Mouse (Mus musculus): ENCODE data around the gene Aldh9a1.
"Not testable (repeated sequence)": the region's sequence is repeated elsewhere in the genome, so short reads cannot be mapped to it uniquely, and the experiment has no call there.

The Aldh9a1 gene

GRCm38 (mm10) chr1:167349815-167350596 lies at the start of gene Aldh9a1:
Gene Aldh9a1 (plus strand): TSS chr1:167349991.
- peak; percentile 66 for DNase-seq (ENCODE audit: low spot score)

GRCm38 (mm10) chr1:167300122-167300521 lies 49.7 kb upstream of the Aldh9a1 start:
- DNase-seq (ENCODE audit: low spot score): no peak

GRCm38 (mm10) chr1:167305501-167306137 lies 44.2 kb upstream of the Aldh9a1 start:
- no peak for DNase-seq (ENCODE audit: low spot score)

- DNase-seq (ENCODE audit: low spot score): no peak
Measured at GRCm38 (mm10) chr1:167306451-167307240, 43.1 kb upstream of the Aldh9a1 start.

- no peak for DNase-seq (ENCODE audit: low spot score)
Measured at GRCm38 (mm10) chr1:167307674-167308073, 42.1 kb upstream of the Aldh9a1 start.

GRCm38 (mm10) chr1:167308261-167309054 lies 41.3 kb upstream of the Aldh9a1 start, which contains the start of gene Tmco1:
Gene Tmco1 (plus strand): TSS chr1:167308378.
- DNase-seq (ENCODE audit: low spot score): peak; percentile 95

GRCm38 (mm10) chr1:167312367-167312766 lies 37.4 kb upstream of the Aldh9a1 start:
- no peak for DNase-seq (ENCODE audit: low spot score)

GRCm38 (mm10) chr1:167313220-167313619 lies 36.6 kb upstream of the Aldh9a1 start:
- DNase-seq (ENCODE audit: low spot score): no peak

- DNase-seq (ENCODE audit: low spot score): no peak
Measured at GRCm38 (mm10) chr1:167321691-167322090, 28.1 kb upstream of the Aldh9a1 start.

- no peak for DNase-seq (ENCODE audit: low spot score)
Measured at GRCm38 (mm10) chr1:167328776-167329175, 21.0 kb upstream of the Aldh9a1 start.

GRCm38 (mm10) chr1:167331106-167331505 lies 18.7 kb upstream of the Aldh9a1 start:
- no peak for DNase-seq (ENCODE audit: low spot score)

GRCm38 (mm10) chr1:167336398-167336797 lies 13.4 kb upstream of the Aldh9a1 start:
- no peak for DNase-seq (ENCODE audit: low spot score)

GRCm38 (mm10) chr1:167337463-167338095 lies 12.2 kb upstream of the Aldh9a1 start:
- DNase-seq (ENCODE audit: low spot score): peak; percentile 29

- no peak for DNase-seq (ENCODE audit: low spot score)
Measured at GRCm38 (mm10) chr1:167339177-167339781, 10.5 kb upstream of the Aldh9a1 start.

GRCm38 (mm10) chr1:167340111-167340787 lies 9.5 kb upstream of the Aldh9a1 start:
- DNase-seq (ENCODE audit: low spot score): no peak

- DNase-seq (ENCODE audit: low spot score): no peak
Measured at GRCm38 (mm10) chr1:167340910-167341528, 8.8 kb upstream of the Aldh9a1 start.

- DNase-seq (ENCODE audit: low spot score): no peak
Measured at GRCm38 (mm10) chr1:167342831-167343230, 7.0 kb upstream of the Aldh9a1 start.

- not testable (repeated sequence) for DNase-seq (ENCODE audit: low spot score)
Measured at GRCm38 (mm10) chr1:167345994-167346520, 3.7 kb upstream of the Aldh9a1 start.

GRCm38 (mm10) chr1:167349206-167349605 lies 585 bp upstream of the Aldh9a1 start:
- DNase-seq (ENCODE audit: low spot score): not testable (repeated sequence)
